Mouse (Mus musculus): Measurements from ENCODE around the gene Atp6v1g3. TPM values are rescaled to one million over a fixed set of nuclear protein-coding genes. Genes with fewer than 3 reads are reported as not detected.

Atp6v1g3 gene
- total RNA-seq (2021) (not detected), polyA plus RNA-seq (2012; rRNA removed) (not detected in 2 replicates)
- long read RNA-seq, result 0 reads

GRCm38 (mm10) chr1:138273438-138273837 lies at the start of gene Atp6v1g3:
Gene Atp6v1g3, plus strand, starts transcription at chr1:138273738.
- Histone ChIP-seq H3K36me3 (ENCODE audit: control insufficient read depth, insufficient read depth, low read length) (no peaks in the 10 kb centered on the region), H3K4me1 (ENCODE audit: control insufficient read depth, insufficient read depth, low read length) (no peaks in the 10 kb centered on the region), H3K9ac (ENCODE audit: low read depth, low read length) (no peak within 1 kb of the TSS), H3K27ac (no peak within 1 kb of the TSS), H3K27me3 (ENCODE audit: control insufficient read depth, insufficient read depth, low read length) (no peaks in the 10 kb centered on the region; the same call in 1 of the 2 replicates), H3K4me3 (no peak within 1 kb of the TSS), H3K79me2 (replicated peaks; ENCODE audit: control insufficient read depth, insufficient read depth, low read length) (no peaks in the 10 kb centered on the region)
- DNase-seq, result no peak
- WGBS, result 89% methylated on average over 2 of the region's 2 CpGs
- TF ChIP-seq EP300 (IDR thresholded peaks at IDR 0.05; ENCODE audit: insufficient read depth, low read depth, low read length) (no peak), POLR2A (IDR thresholded peaks at IDR 0.05; ENCODE audit: insufficient read depth, low read depth, low read length) (no peak), CTCF (IDR thresholded peaks at IDR 0.05) (no peak)
- intact Hi-C loops (cut with DNase I), result no loop called here

GRCm38 (mm10) chr1:138233051-138233450 lies 40.5 kb upstream of the Atp6v1g3 start:
- no peak overlapping the region for H3K9ac ChIP-seq (ENCODE audit: low read depth, low read length)
- H3K27ac ChIP-seq, result no peak overlapping the region
- no peak for DNase-seq
- H3K36me3 ChIP-seq (ENCODE audit: control insufficient read depth, insufficient read depth, low read length), result no peaks in the 10 kb centered on the region
- H3K79me2 ChIP-seq (replicated peaks; ENCODE audit: control insufficient read depth, insufficient read depth, low read length), result no peaks in the 10 kb centered on the region
- TF ChIP-seq EP300 (IDR thresholded peaks at IDR 0.05; ENCODE audit: insufficient read depth, low read depth, low read length), result no peak
- TF ChIP-seq POLR2A (IDR thresholded peaks at IDR 0.05; ENCODE audit: insufficient read depth, low read depth, low read length), result no peak
- no peak for TF ChIP-seq CTCF (IDR thresholded peaks at IDR 0.05)
- intact Hi-C loops (cut with DNase I), result no loop called here
- no peak overlapping the region for H3K4me3 ChIP-seq
- no peaks in the 10 kb centered on the region for H3K4me1 ChIP-seq (ENCODE audit: control insufficient read depth, insufficient read depth, low read length)
- no peaks in the 10 kb centered on the region for H3K27me3 ChIP-seq (ENCODE audit: control insufficient read depth, insufficient read depth, low read length)

DNA sequence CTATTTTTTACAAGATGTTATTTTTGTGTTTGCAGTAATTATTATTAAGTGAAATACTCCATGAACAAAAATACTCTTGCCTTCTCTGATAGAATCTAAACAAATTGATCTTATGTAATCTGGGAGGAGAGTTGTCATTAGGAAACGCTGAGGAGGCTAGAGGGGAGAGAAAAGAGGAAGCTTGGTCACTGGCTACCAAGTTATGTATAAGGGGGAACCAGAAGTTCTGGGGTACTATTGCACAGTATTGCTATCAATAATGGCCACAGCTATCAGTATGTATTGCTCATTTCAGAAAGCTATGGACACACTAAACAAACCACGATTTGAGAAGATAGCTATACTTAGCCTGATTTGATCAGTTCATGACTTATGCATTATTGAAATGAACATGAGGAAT lies 36.3 kb upstream of the Atp6v1g3 start:
- Histone ChIP-seq H3K9ac (ENCODE audit: low read depth, low read length) (no peak overlapping the region), H3K79me2 (replicated peaks; ENCODE audit: control insufficient read depth, insufficient read depth, low read length) (no peaks in the 10 kb centered on the region), H3K4me1 (ENCODE audit: control insufficient read depth, insufficient read depth, low read length) (no peaks in the 10 kb centered on the region), H3K27me3 (ENCODE audit: control insufficient read depth, insufficient read depth, low read length) (no peaks in the 10 kb centered on the region), H3K4me3 (no peak overlapping the region), H3K36me3 (ENCODE audit: control insufficient read depth, insufficient read depth, low read length) (no peaks in the 10 kb centered on the region), H3K27ac (no peak overlapping the region)
- intact Hi-C loops (cut with DNase I), result no loop called here
- DNase-seq, result no peak
- TF ChIP-seq EP300 (IDR thresholded peaks at IDR 0.05; ENCODE audit: insufficient read depth, low read depth, low read length) (no peak), CTCF (IDR thresholded peaks at IDR 0.05) (no peak), POLR2A (IDR thresholded peaks at IDR 0.05; ENCODE audit: insufficient read depth, low read depth, low read length) (no peak)
- 68% methylated on average over 2 of the region's 2 CpGs for WGBS

DNA sequence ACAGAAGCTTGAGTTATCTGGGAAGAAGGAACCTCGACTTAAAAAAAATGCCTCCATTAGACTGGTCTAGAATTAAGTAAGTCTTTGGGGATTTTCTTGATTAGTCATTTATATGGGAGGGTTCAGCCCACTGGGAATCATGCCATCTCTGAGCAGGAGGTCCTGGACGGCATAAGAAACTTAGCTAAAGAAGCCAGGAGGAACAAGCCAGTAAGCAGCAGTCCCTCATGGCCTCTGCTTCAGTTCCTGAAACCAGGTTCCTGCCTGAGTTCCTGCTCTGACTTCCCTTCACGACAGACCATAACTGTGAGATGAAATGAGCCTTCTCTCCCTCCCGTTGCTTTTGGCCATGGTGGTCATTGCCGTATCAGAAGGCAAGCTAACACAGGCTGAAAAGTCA lies 29.6 kb upstream of the Atp6v1g3 start:
- Histone ChIP-seq H3K27ac (no peak overlapping the region), H3K9ac (ENCODE audit: low read depth, low read length) (no peak overlapping the region), H3K4me1 (ENCODE audit: control insufficient read depth, insufficient read depth, low read length) (peaks cover 2% of the 10 kb centered on the region; the same call in 1 of the 2 replicates), H3K4me3 (no peak overlapping the region), H3K27me3 (ENCODE audit: control insufficient read depth, insufficient read depth, low read length) (no peaks in the 10 kb centered on the region), H3K36me3 (ENCODE audit: control insufficient read depth, insufficient read depth, low read length) (no peaks in the 10 kb centered on the region), H3K79me2 (replicated peaks; ENCODE audit: control insufficient read depth, insufficient read depth, low read length) (no peaks in the 10 kb centered on the region)
- no peak for TF ChIP-seq POLR2A (IDR thresholded peaks at IDR 0.05; ENCODE audit: insufficient read depth, low read depth, low read length)
- no peak for TF ChIP-seq EP300 (IDR thresholded peaks at IDR 0.05; ENCODE audit: insufficient read depth, low read depth, low read length)
- no peak for TF ChIP-seq CTCF (IDR thresholded peaks at IDR 0.05)
- WGBS, result 25% methylated on average over 5 of the region's 5 CpGs
- intact Hi-C loops (cut with DNase I), result no loop called here
- peak; percentile 21 to 33 for DNase-seq

DNA sequence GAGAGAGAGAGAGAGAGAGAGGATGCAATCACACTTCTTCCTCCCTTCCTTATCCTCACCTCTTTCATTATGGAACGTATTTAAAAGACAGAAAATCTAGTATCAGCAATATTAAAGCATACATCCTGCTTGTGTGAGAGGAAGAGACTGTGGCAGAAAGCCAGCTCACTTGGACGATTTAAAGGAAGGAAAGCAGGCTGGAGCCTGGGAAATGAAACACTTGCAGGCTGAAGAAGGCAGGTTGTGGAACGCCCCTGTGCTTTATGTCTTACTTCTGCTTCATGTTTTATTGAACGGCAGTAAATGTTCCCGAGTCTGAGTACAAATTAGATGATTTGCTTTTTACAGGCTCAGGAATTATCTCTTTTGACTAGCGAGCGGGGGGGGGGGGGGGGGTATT lies 29.1 kb upstream of the Atp6v1g3 start:
- intact Hi-C loops (cut with DNase I), result no loop called here
- H3K4me1 ChIP-seq (ENCODE audit: control insufficient read depth, insufficient read depth, low read length), result peaks cover 2% of the 10 kb centered on the region; the same call in 1 of the 2 replicates
- WGBS, result 21% methylated on average over 7 of the region's 7 CpGs
- H3K79me2 ChIP-seq (replicated peaks; ENCODE audit: control insufficient read depth, insufficient read depth, low read length), result no peaks in the 10 kb centered on the region
- no peak overlapping the region for H3K9ac ChIP-seq (ENCODE audit: low read depth, low read length)
- H3K4me3 ChIP-seq, result 0 out of 2 replicates have a peak overlapping the region, but pooled peaks have one; percentile 3
- no peaks in the 10 kb centered on the region for H3K36me3 ChIP-seq (ENCODE audit: control insufficient read depth, insufficient read depth, low read length)
- H3K27me3 ChIP-seq (ENCODE audit: control insufficient read depth, insufficient read depth, low read length), result no peaks in the 10 kb centered on the region
- DNase-seq, result peak in 1 of 2 experiments; percentile 28
- TF ChIP-seq CTCF (IDR thresholded peaks at IDR 0.05) (no peak), POLR2A (IDR thresholded peaks at IDR 0.05; ENCODE audit: insufficient read depth, low read depth, low read length) (no peak), EP300 (IDR thresholded peaks at IDR 0.05; ENCODE audit: insufficient read depth, low read depth, low read length) (no peak)
- H3K27ac ChIP-seq, result no peak overlapping the region

- Histone ChIP-seq H3K36me3 (ENCODE audit: control insufficient read depth, insufficient read depth, low read length) (no peaks in the 10 kb centered on the region), H3K27me3 (ENCODE audit: control insufficient read depth, insufficient read depth, low read length) (no peaks in the 10 kb centered on the region), H3K9ac (ENCODE audit: low read depth, low read length) (no peak overlapping the region), H3K4me3 (no peak overlapping the region), H3K4me1 (ENCODE audit: control insufficient read depth, insufficient read depth, low read length) (peaks cover 2% of the 10 kb centered on the region; the same call in 1 of the 2 replicates), H3K79me2 (replicated peaks; ENCODE audit: control insufficient read depth, insufficient read depth, low read length) (no peaks in the 10 kb centered on the region), H3K27ac (no peak overlapping the region)
- DNase-seq, result no peak
- intact Hi-C loops (cut with DNase I), result no loop called here
- WGBS, result 14% methylated on average over 4 of the region's 4 CpGs
- TF ChIP-seq CTCF (IDR thresholded peaks at IDR 0.05) (no peak), EP300 (IDR thresholded peaks at IDR 0.05; ENCODE audit: insufficient read depth, low read depth, low read length) (no peak), POLR2A (IDR thresholded peaks at IDR 0.05; ENCODE audit: insufficient read depth, low read depth, low read length) (no peak)
Observed at GRCm38 (mm10) chr1:138245103-138245502, 28.4 kb upstream of the Atp6v1g3 start.
